Mouse (Mus musculus): Measurements from ENCODE around the gene Arl9. TPM values are rescaled to one million over a fixed set of nuclear protein-coding genes. Genes with fewer than 3 reads are reported as not detected.
"Not testable (repeated sequence)": the region's sequence is repeated elsewhere in the genome, so short reads cannot be mapped to it uniquely, and the experiment has no call there.

Arl9 gene
- total RNA-seq, 2 experiments from 2014 or later: not detected

DNA sequence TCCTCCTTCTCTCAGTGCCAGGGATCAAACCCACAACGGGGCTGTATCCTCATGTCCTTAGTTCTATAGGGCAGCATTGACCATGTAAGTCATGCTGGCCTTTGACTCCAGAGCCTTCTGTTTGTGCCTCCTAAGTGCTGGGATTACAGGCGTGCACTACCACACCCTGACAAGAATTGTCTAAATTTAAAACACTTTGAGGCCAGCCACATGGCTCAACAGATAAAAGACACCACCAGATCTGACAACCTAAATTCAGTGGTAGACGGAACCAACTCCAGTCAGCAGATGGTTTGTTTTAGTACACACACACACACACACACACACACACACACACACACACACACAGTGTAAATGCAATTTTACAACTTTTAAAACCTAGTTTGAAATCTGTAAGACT is 24.2 kb downstream of the Arl9 start:
- DNase-seq: no peak

GRCm38 (mm10) chr5:77029735-77030134 is 25.9 kb downstream of the Arl9 start:
- DNase-seq: no peak

GRCm38 (mm10) chr5:77035101-77035500 is 31.2 kb downstream of the Arl9 start:
- DNase-seq: not testable (repeated sequence)

DNA sequence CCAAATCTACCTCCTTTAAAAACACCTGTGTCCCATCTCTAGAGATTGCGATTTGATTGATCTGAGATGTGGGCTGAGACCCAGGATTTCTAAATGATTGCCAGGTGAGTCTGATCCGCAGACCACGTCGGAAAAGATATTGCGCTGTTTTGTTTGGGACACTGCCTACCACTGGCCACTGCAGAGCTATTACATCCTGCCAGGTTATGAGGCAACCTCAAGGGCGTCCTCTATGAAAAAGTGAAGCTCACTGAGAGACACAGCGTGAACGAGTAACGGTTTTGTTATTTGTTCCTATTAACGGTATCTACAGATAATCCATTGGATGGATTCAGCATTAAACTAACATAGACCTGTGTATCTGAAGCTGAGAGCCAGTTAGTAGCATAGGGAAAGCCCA is 34.6 kb downstream of the Arl9 start:
- no peak for DNase-seq

GRCm38 (mm10) chr5:77039391-77039790 is 35.5 kb downstream of the Arl9 start:
- DNase-seq: no peak

DNA sequence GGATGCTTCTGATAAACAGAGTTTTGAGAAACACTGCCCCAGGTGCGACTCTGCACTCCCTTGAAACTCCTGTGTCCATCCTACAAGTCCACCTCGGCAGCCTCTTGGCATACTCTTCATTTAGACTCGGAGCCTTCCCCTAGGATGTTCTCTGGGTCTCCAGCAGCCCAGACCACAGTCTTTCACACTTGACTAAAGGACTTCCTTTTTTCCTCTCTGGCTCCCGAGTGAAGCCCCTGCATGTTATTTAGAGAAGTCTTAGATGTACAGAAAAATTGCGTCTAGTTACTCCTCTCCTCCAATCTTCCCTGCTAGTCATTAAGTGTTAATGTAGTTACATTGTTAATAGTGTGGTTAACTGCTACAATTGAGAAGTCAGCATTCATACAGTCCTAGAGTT is 40.5 kb downstream of the Arl9 start:
- no peak for DNase-seq

DNA sequence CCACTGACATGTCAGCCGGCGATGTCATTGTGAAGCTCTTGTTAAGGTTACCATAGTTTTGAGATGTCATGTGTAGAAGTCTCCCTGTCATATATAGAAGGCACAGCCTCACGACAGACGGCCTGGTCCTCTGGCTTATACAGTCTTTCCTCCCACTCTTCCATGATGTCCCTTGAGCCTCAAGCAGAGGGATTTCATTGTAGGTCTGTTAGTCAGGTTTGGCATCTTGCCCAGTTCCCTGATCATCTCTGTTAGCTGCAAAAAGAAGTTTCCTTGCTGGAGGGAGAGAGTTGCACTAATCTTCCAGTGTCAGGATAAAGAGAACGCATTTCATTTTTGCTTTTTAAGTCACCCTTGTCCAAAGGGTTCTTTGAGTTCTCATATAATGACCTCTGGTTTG is 48.8 kb downstream of the Arl9 start:
- DNase-seq: no peak

DNA sequence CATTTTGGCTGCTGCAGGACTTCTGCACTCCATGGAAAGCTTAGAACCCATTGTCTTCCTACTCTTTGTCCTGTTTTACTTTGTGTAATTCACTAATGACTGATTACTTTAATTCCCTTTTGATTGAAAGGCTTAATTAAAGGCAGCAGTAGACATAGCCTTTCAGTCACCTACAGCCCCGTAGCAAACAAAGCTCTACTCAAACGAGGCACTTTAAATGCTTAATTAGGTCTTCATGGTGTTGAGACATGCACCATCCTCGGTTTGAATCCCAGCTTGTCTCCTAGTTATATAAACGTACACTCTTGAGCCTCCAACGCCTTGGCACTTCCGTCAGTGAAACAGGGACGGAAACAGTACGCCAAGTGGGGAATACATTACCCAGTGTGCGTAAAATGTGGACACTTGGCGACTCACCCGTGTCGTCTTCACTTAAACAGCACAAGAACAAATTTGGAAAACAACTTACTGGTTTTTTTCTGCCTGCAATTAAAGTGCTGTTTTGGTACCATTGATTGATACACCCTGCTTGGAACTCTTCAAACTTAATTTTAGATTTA is 53.1 kb downstream of the Arl9 start:
- DNase-seq: no peak

Other genes starting within 250 kb of the Arl9 start
- 10 to 100 TPM; 23.1 to 27.3 TPM for gene Aasdh, start 98.5 kb upstream of the Arl9 start, total RNA-seq (2021)
- gene Paics, start 52.7 kb upstream of the Arl9 start, total RNA-seq (2021): 10 to 100 TPM; 84.2 to 92.1 TPM
- 10 to 100 TPM; 16.3 to 16.5 TPM for gene Ppat, start 52.5 kb upstream of the Arl9 start, total RNA-seq (2021)
- 100 to 1,000 TPM in 1 of 2 experiments, 10 to 100 TPM in 1; 99.8 to 101 TPM for gene Srp72, start 29.4 kb upstream of the Arl9 start, total RNA-seq (2021)
- 1 to 10 TPM in 1 of 2 experiments, under 1 TPM in 1; 0.76 to 2.0 TPM for gene Thegl, start 12.0 kb downstream of the Arl9 start, total RNA-seq (2021)
- gene Hopx, start 111.1 kb downstream of the Arl9 start, total RNA-seq (2021): 10 to 100 TPM; 85.0 to 92.8 TPM
- not detected for gene Spink2, start 207.4 kb downstream of the Arl9 start, total RNA-seq (2021)